Mouse (Mus musculus) liver, embryonic 16.5 days (tissue): ENCODE results near the gene Sri. TPM values are rescaled to one million over a fixed set of nuclear protein-coding genes. Genes with fewer than 3 reads are reported as not detected.

ENCODE experiments used
- ATAC-seq: fragments of 200-750 bp; cut with Nextera tagmentation; 2 replicates; pipeline ENCODE4 v1.8.0; 2017; ENCODE audit warnings: low read depth, mild to moderate bottlenecking, moderate number of reproducible peaks, moderate library complexity
- H3K27ac ChIP-seq: fragments of 300-500 bp; sonication (generic); 2 replicates; pipeline ENCODE4 v1.5.1; 2014; ENCODE audit warnings: mild to moderate bottlenecking, low read length
- H3K27me3 ChIP-seq: fragments of 300-500 bp; sonication (generic); 2 replicates; pipeline ENCODE4 v1.6.1; 2014; ENCODE audit warnings: low read depth, low read length, mixed read lengths; ENCODE audit not compliant: control insufficient read depth, insufficient read depth
- H3K36me3 ChIP-seq: fragments of 300-500 bp; sonication (generic); 2 replicates; pipeline ENCODE4 v1.6.1; 2014; ENCODE audit warnings: mild to moderate bottlenecking; ENCODE audit not compliant: control insufficient read depth, insufficient read depth
- H3K4me1 ChIP-seq: fragments of 300-500 bp; sonication (generic); 2 replicates; pipeline ENCODE4 v1.6.1; 2014; ENCODE audit warnings: low read depth, low read length, mixed read lengths; ENCODE audit not compliant: control insufficient read depth
- H3K4me2 ChIP-seq: fragments of 300-500 bp; sonication (generic); 2 replicates; pipeline ENCODE4 v1.6.1; 2014; ENCODE audit warnings: low read depth, low read length, mixed read lengths
- H3K4me3 ChIP-seq: fragments of 300-500 bp; sonication (generic); 2 replicates; pipeline ENCODE4 v1.5.1; 2014; ENCODE audit warnings: low read depth, mild to moderate bottlenecking, low read length
- H3K9ac ChIP-seq: fragments of 300-500 bp; sonication (generic); 2 replicates; pipeline ENCODE4 v1.6.1; 2014; ENCODE audit warnings: low read depth, low read length
- H3K9me3 ChIP-seq: fragments of 300-500 bp; sonication (generic); replicated peaks from 2 replicates; pipeline ENCODE4 v1.6.1; 2016; ENCODE audit warnings: low read length; ENCODE audit not compliant: control insufficient read depth
- WGBS: fragments of 180-500 bp; shearing (Covaris S2); extraction: QIAGEN DNeasy Blood & Tissue Kit; methylation state at CpG from one replicate; pipeline ENCODE4 v1.1.7; 2014; ENCODE audit not compliant: insufficient replicate concordance; 5-methylcytosine and 5-hydroxymethylcytosine counted together
- polyA plus RNA-seq: library from polyadenylated mRNA; unstranded; fragments of >200 nt; fragmentation: Nextera tagmentation; extraction: Ambion mirVana; gene quantifications from 2 replicates; pipeline ENCODE4 v1.2.1, GENCODE M21; 2015

The Sri gene
- polyA plus RNA-seq, 1 experiment from 2014 or later: 178 TPM

DNA sequence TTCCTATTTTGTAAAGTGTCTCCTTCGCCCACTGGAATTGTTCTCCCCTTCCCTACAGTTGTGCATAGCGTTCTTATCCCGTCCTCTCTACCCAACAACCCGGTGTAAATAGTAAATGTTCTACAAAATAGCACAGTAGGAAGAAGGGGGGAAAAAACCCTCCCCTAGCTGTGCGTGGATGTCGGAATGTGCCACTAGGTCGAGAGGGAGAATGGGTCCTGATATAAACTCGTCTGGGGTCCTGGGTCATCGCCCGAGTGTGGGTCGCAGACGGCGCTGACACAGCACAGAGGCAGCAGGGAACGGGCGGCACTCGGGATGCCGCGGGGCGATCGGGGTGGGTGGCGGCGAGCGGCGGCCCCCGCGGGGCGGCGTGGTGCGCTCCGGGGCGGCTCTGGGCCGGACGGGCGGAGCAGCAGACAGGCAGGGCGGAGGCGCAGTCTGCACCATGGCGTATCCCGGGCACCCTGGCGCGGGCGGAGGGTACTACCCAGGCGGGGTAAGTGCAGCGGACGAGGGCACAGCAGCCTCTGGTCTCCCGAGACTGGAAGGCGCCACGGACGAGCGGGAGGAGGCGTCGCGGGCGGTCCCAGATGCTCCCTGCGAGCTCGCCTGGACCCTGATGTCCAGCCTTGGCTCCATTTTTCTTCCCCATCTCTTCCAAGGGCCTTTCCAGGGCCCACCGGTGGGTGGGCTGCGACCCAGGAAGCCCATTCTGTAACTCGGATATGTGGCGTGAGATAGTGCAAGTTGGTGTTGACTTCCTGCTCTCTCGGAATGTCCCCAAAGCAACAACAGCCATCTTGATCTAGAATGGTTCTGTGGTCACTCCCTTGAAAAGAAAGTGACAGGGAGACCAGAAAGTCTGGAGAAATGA lies 10.5 kb downstream of the Sri start:
- Histone ChIP-seq H3K36me3 (peaks cover 19% of the 10 kb centered on the region), H3K9me3 (no peaks in the 10 kb centered on the region), H3K27me3 (no peaks in the 10 kb centered on the region), H3K4me1 (peaks cover 16% of the 10 kb centered on the region), H3K27ac (peak overlapping the region; percentile 89), H3K4me3 (peak overlapping the region; percentile 90), H3K9ac (peak overlapping the region; percentile 96), H3K4me2 (peak overlapping the region; percentile 68)
- peak; percentile 99 for ATAC-seq
- under 1% methylated on average over 52 of the region's 60 CpGs for WGBS

DNA sequence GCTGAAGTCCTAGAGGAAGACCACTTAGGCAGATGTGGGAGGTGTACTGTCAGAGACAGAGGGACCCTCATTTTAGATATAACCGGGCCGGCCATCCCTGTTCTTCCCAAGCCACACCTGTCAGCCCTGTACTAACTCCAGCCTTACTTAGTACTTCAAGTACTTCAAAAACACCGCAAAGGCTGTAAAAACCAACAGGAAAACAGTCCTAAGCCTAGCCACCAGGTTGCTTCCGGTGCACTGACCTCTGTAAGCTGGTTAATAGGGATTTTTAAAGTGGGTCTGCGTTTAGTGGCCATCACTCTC lies 11.1 kb downstream of the Sri start:
- 42% methylated on average over 5 of the region's 5 CpGs for WGBS
- Histone ChIP-seq H3K36me3 (peaks cover 21% of the 10 kb centered on the region), H3K4me3 (peak overlapping the region; percentile 90), H3K27ac (peak overlapping the region; percentile 89), H3K9me3 (no peaks in the 10 kb centered on the region), H3K4me1 (peaks cover 16% of the 10 kb centered on the region), H3K27me3 (no peaks in the 10 kb centered on the region), H3K9ac (peak overlapping the region; percentile 96), H3K4me2 (peak overlapping the region; percentile 68)
- ATAC-seq: peak; percentile 14

DNA sequence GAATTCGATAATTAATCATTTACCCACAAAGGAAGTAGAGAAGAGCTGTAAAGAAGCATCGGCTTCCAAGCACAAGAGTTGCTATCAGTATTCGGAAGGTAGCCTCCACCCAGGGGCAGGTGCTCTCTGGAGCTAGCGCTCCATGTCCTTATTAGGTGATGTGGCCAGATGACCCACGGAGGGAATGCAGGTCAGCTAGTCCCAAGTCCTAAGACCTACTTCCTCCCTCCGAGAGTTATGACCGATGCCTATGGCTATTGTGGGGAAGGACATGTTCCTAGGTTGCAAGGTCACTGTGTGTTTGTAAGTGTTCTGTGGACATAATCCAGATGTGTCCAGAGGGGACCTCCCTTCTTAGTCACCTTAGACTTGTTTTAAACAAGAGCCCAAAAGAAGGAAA lies 12.2 kb downstream of the Sri start:
- peaks cover 21% of the 10 kb centered on the region for H3K4me1 ChIP-seq
- H3K9ac ChIP-seq: peak overlapping the region; percentile 11; the same call in 1 of the 2 replicates
- ATAC-seq: no peak
- WGBS: 82% methylated on average over 7 of the region's 7 CpGs
- H3K27me3 ChIP-seq: no peaks in the 10 kb centered on the region
- H3K4me2 ChIP-seq: peak overlapping the region; percentile 48
- no peaks in the 10 kb centered on the region for H3K9me3 ChIP-seq
- peaks cover 21% of the 10 kb centered on the region for H3K36me3 ChIP-seq
- H3K4me3 ChIP-seq: peak overlapping the region; percentile 39
- H3K27ac ChIP-seq: 0 out of 2 replicates have a peak overlapping the region, but pooled peaks have one; percentile 24

DNA sequence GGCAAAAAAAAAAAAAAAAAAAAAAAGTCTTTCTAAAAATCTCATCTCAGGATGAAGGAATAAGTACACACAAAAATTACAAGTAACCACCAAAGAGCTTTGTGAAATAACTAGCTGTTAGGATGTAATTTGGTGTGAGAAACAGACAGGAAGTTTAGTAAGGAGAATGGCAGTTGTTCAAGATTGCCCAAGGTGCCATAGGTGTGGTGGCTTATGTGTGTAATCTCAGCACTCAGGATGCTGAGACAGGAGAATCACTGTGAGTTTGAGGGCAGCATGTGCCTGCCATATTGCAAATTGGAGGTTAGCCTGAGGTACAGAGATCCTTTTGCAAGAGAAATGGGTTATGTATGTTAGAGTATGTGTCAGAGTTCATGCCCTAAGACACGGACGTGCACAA lies 16.6 kb downstream of the Sri start:
- no peak overlapping the region for H3K4me2 ChIP-seq
- no peak overlapping the region for H3K9ac ChIP-seq
- peaks cover 17% of the 10 kb centered on the region for H3K4me1 ChIP-seq
- H3K36me3 ChIP-seq: peaks cover 50% of the 10 kb centered on the region
- H3K27me3 ChIP-seq: no peaks in the 10 kb centered on the region
- no peak for ATAC-seq
- WGBS: 88% methylated on average over 2 of the region's 2 CpGs
- no peak overlapping the region for H3K4me3 ChIP-seq
- peak overlapping the region; percentile 51 for H3K27ac ChIP-seq
- no peaks in the 10 kb centered on the region for H3K9me3 ChIP-seq

DNA sequence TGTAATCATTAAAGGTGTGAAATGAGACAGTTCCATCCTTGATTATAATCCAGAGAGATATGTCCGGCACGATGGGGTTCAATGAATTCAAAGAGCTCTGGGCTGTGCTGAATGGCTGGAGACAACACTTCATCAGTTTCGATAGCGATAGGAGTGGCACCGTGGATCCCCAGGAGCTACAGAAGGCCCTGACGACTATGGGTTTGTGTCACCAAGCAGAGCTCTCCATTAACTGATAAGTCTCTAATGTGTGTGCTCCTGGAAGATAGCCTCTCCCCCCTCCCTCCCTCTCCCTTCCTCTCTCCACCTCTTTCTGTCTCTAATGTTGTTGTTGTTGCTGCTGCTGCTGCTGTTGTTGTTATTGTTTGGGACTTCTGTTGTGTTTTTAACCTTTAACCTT lies 17.3 kb downstream of the Sri start:
- no peaks in the 10 kb centered on the region for H3K9me3 ChIP-seq
- ATAC-seq: peak; percentile 99
- peaks cover 14% of the 10 kb centered on the region for H3K4me1 ChIP-seq
- no peak overlapping the region for H3K4me3 ChIP-seq
- WGBS: 19% methylated on average over 6 of the region's 6 CpGs
- peak overlapping the region; percentile 51; the same call in 1 of the 2 replicates for H3K27ac ChIP-seq
- H3K4me2 ChIP-seq: peak overlapping the region; percentile 36; the same call in 1 of the 2 replicates
- H3K36me3 ChIP-seq: peaks cover 51% of the 10 kb centered on the region
- H3K27me3 ChIP-seq: no peaks in the 10 kb centered on the region
- H3K9ac ChIP-seq: no peak overlapping the region

DNA sequence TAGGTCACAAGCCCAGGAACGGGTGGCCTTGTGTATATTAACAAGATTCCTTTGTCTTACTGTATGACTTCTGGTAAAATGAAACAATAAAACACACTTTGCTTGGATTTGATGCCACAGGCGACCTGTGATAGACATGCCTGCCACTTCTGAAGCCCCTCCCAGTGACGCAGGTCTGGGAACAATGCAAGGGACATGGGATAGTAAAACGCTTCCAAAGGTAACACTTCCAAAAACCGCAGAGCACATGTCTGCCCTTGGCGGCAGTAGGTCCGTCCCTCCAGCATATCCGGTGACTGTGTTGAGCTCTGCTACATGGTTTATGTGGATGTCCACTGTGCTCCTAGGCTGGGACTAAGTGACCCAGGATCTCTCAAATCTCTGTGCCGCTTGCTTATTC lies 27.5 kb downstream of the Sri start:
- no peak for ATAC-seq
- no peaks in the 10 kb centered on the region for H3K9me3 ChIP-seq
- H3K4me1 ChIP-seq: no peaks in the 10 kb centered on the region
- H3K4me3 ChIP-seq: no peak overlapping the region
- H3K27me3 ChIP-seq: no peaks in the 10 kb centered on the region
- WGBS: 83% methylated on average over 9 of the region's 9 CpGs
- no peak overlapping the region for H3K27ac ChIP-seq
- no peak overlapping the region for H3K4me2 ChIP-seq
- peaks cover 11% of the 10 kb centered on the region for H3K36me3 ChIP-seq
- no peak overlapping the region for H3K9ac ChIP-seq

DNA sequence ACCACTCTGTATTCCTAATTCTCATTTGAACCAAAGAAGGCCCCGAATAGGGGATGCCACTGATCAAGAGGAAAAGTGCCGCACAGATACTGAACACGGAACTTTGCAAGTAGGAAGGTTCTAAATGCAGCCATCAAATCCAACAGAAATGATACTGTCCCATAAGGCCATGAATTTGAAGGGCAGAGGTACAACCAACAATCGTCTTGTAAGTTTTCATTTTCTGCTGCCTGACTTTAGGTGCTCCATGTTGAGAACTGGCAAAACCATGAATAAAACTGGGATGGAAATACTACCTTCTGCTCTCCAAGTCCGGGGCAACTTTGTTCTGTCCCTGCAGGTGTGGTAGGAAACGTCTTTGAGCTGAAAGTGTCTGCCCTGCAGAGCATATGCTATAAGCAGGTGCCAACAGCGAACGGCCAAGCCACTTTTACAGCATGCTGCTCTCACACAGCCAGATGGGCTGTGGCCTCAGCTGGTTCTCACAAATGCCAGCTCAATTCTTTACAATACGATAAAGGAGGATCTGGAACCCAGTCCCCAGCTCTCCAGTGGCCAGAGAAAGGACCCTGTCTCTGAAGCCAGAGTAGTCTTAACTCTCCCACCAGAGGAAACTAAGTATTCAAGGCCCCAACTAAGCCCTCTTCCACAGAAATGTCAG lies 28.2 kb downstream of the Sri start:
- Histone ChIP-seq H3K9me3 (no peaks in the 10 kb centered on the region), H3K27me3 (no peaks in the 10 kb centered on the region), H3K4me1 (no peaks in the 10 kb centered on the region), H3K36me3 (peaks cover 11% of the 10 kb centered on the region), H3K27ac (no peak overlapping the region), H3K4me3 (no peak overlapping the region), H3K9ac (no peak overlapping the region), H3K4me2 (no peak overlapping the region)
- WGBS: 83% methylated on average over 9 of the region's 9 CpGs
- ATAC-seq: no peak

DNA sequence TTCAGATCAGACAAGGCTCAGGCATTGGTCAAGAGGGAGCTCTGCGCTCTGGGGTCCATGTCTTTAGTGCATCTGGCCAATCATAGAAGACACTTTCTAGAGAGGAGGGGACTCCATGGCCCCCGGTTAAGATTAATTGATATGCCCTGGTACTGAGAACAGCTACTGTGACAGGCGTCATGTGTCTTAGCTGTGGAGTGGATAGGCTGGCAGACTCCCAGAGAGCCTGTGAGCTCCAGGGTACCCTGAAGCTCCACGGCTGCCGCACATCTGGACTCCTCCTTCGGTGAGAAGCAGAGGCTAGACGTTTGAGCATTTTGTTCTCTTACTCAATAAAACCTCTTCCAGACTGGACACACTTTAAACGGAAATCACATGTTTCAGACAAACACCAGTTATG lies 31.6 kb downstream of the Sri start:
- 0 out of 2 replicates have a peak, but pooled peaks cover 3% of the 10 kb centered on the region for H3K36me3 ChIP-seq
- H3K4me1 ChIP-seq: no peaks in the 10 kb centered on the region
- H3K4me2 ChIP-seq: no peak overlapping the region
- H3K9ac ChIP-seq: no peak overlapping the region
- WGBS: 73% methylated on average over 8 of the region's 8 CpGs
- ATAC-seq: no peak
- H3K27me3 ChIP-seq: no peaks in the 10 kb centered on the region
- no peak overlapping the region for H3K27ac ChIP-seq
- no peak overlapping the region for H3K4me3 ChIP-seq
- no peaks in the 10 kb centered on the region for H3K9me3 ChIP-seq
